Mouse (Mus musculus): ENCODE measurements around the gene Gm19684. TPM values are rescaled to one million over a fixed set of nuclear protein-coding genes. Genes with fewer than 3 reads are reported as not detected.
A peak's percentile ranks its signal among the peaks of the same experiment; 100 is the strongest.
"Not testable (repeated sequence)": the region's sequence is repeated elsewhere in the genome, so short reads cannot be mapped to it uniquely, and the experiment has no call there.

The Gm19684 gene
- polyA plus RNA-seq (2015; fragmentation: Nextera tagmentation; extraction: Ambion mirVana) = not detected in 2 replicates

- Histone ChIP-seq H3K4me2 (ENCODE audit: low read length) (peak within 1 kb of the TSS; percentile 29), H3K4me3 (replicated peaks; ENCODE audit: low read length) (peak within 1 kb of the TSS; percentile 18; the same call in 1 of the 2 replicates)
- ATAC-seq = peak; percentile 68; the same call in 1 of the 2 replicates
- WGBS = 4% methylated on average over 8 of the region's 8 CpGs
- H3K36me3 ChIP-seq (ENCODE audit: control insufficient read depth, insufficient read depth); H3K9ac ChIP-seq (replicated peaks; ENCODE audit: low read depth, low read length); H3K27me3 ChIP-seq (replicated peaks; ENCODE audit: control insufficient read depth, insufficient read depth, low read length); H3K9me3 ChIP-seq (ENCODE audit: control insufficient read depth, low read length); H3K4me1 ChIP-seq (replicated peaks; ENCODE audit: control insufficient read depth, insufficient read depth, low read length); H3K27ac ChIP-seq (ENCODE audit: low read length): not testable (repeated sequence)
These were observed at the start of gene Gm19684 for GRCm38 (mm10) chr17:36121352-36122020. TSS of gene Gm19684 (plus strand) at chr17:36121678.

- not testable (repeated sequence) for H3K9ac ChIP-seq (replicated peaks; ENCODE audit: low read depth, low read length); H3K4me3 ChIP-seq (replicated peaks; ENCODE audit: low read length); H3K4me2 ChIP-seq (ENCODE audit: low read length); H3K4me1 ChIP-seq (replicated peaks; ENCODE audit: control insufficient read depth, insufficient read depth, low read length); H3K27me3 ChIP-seq (replicated peaks; ENCODE audit: control insufficient read depth, insufficient read depth, low read length); H3K27ac ChIP-seq (ENCODE audit: low read length); H3K36me3 ChIP-seq (ENCODE audit: control insufficient read depth, insufficient read depth); ATAC-seq; H3K9me3 ChIP-seq (ENCODE audit: control insufficient read depth, low read length)
These were observed 39.6 kb upstream of the Gm19684 start for GRCm38 (mm10) chr17:36081901-36082300.

GRCm38 (mm10) chr17:36082519-36083232, 38.8 kb upstream of the Gm19684 start:
- 38% methylated on average over 5 of the region's 6 CpGs for WGBS
- ATAC-seq; H3K27ac ChIP-seq (ENCODE audit: low read length): not testable (repeated sequence)

GRCm38 (mm10) chr17:36083266-36083869, 38.1 kb upstream of the Gm19684 start:
- peak; percentile 64 for ATAC-seq
- H3K4me2 ChIP-seq (ENCODE audit: low read length) = peak overlapping the region; percentile 99
- under 1% methylated on average over 46 of the region's 46 CpGs for WGBS
- no peak overlapping the region for H3K27ac ChIP-seq (ENCODE audit: low read length)
- H3K4me3 ChIP-seq (replicated peaks; ENCODE audit: low read length) = peak overlapping the region; percentile 55
- H3K36me3 ChIP-seq (ENCODE audit: control insufficient read depth, insufficient read depth) = no peaks in the 10 kb centered on the region
- H3K27me3 ChIP-seq (replicated peaks; ENCODE audit: control insufficient read depth, insufficient read depth, low read length) = peaks cover 7% of the 10 kb centered on the region; the same call in 1 of the 2 replicates
- H3K4me1 ChIP-seq (replicated peaks; ENCODE audit: control insufficient read depth, insufficient read depth, low read length) = peaks cover 6% of the 10 kb centered on the region
- H3K9me3 ChIP-seq (ENCODE audit: control insufficient read depth, low read length) = no peaks in the 10 kb centered on the region
- H3K9ac ChIP-seq (replicated peaks; ENCODE audit: low read depth, low read length) = peak overlapping the region; percentile 60

More at GRCm38 (mm10) chr17:36082519-36083232, 38.8 kb upstream of the Gm19684 start:
- not testable (repeated sequence) for H3K9me3 ChIP-seq (ENCODE audit: control insufficient read depth, low read length); H3K27me3 ChIP-seq (replicated peaks; ENCODE audit: control insufficient read depth, insufficient read depth, low read length); H3K4me1 ChIP-seq (replicated peaks; ENCODE audit: control insufficient read depth, insufficient read depth, low read length); H3K36me3 ChIP-seq (ENCODE audit: control insufficient read depth, insufficient read depth); H3K9ac ChIP-seq (replicated peaks; ENCODE audit: low read depth, low read length)
- H3K4me3 ChIP-seq (replicated peaks; ENCODE audit: low read length) = peak overlapping the region; percentile 55; the same call in 1 of the 2 replicates
- H3K4me2 ChIP-seq (ENCODE audit: low read length) = peak overlapping the region; percentile 99

- H3K4me3 ChIP-seq (replicated peaks; ENCODE audit: low read length) = peak overlapping the region; percentile 55
- peak overlapping the region; percentile 60 for H3K9ac ChIP-seq (replicated peaks; ENCODE audit: low read depth, low read length)
- no peaks in the 10 kb centered on the region for H3K36me3 ChIP-seq (ENCODE audit: control insufficient read depth, insufficient read depth)
- no peaks in the 10 kb centered on the region for H3K9me3 ChIP-seq (ENCODE audit: control insufficient read depth, low read length)
- peaks cover 6% of the 10 kb centered on the region for H3K4me1 ChIP-seq (replicated peaks; ENCODE audit: control insufficient read depth, insufficient read depth, low read length)
- H3K27me3 ChIP-seq (replicated peaks; ENCODE audit: control insufficient read depth, insufficient read depth, low read length) = peaks cover 7% of the 10 kb centered on the region; the same call in 1 of the 2 replicates
- peak overlapping the region; percentile 99 for H3K4me2 ChIP-seq (ENCODE audit: low read length)
- under 1% methylated on average over 42 of the region's 42 CpGs for WGBS
- peak; percentile 47; the same call in 1 of the 2 replicates for ATAC-seq
- no peak overlapping the region for H3K27ac ChIP-seq (ENCODE audit: low read length)
These were observed 37.5 kb upstream of the Gm19684 start for GRCm38 (mm10) chr17:36083870-36084451.

- H3K27me3 ChIP-seq (replicated peaks; ENCODE audit: control insufficient read depth, insufficient read depth, low read length); H3K27ac ChIP-seq (ENCODE audit: low read length); H3K36me3 ChIP-seq (ENCODE audit: control insufficient read depth, insufficient read depth); H3K9me3 ChIP-seq (ENCODE audit: control insufficient read depth, low read length); H3K9ac ChIP-seq (replicated peaks; ENCODE audit: low read depth, low read length); ATAC-seq; H3K4me2 ChIP-seq (ENCODE audit: low read length); H3K4me3 ChIP-seq (replicated peaks; ENCODE audit: low read length); H3K4me1 ChIP-seq (replicated peaks; ENCODE audit: control insufficient read depth, insufficient read depth, low read length): not testable (repeated sequence)
- WGBS = 71% methylated on average over 1 of the region's 1 CpGs
These were observed 35.5 kb upstream of the Gm19684 start for GRCm38 (mm10) chr17:36085976-36086375.

GRCm38 (mm10) chr17:36091933-36092332, 29.5 kb upstream of the Gm19684 start:
- H3K4me2 ChIP-seq (ENCODE audit: low read length); H3K9me3 ChIP-seq (ENCODE audit: control insufficient read depth, low read length); H3K4me1 ChIP-seq (replicated peaks; ENCODE audit: control insufficient read depth, insufficient read depth, low read length); H3K27ac ChIP-seq (ENCODE audit: low read length); H3K36me3 ChIP-seq (ENCODE audit: control insufficient read depth, insufficient read depth); H3K27me3 ChIP-seq (replicated peaks; ENCODE audit: control insufficient read depth, insufficient read depth, low read length); ATAC-seq; H3K9ac ChIP-seq (replicated peaks; ENCODE audit: low read depth, low read length); H3K4me3 ChIP-seq (replicated peaks; ENCODE audit: low read length): not testable (repeated sequence)
- no CpG with 5 or more reads among the region's 2 CpGs for whole genome bisulfite sequencing

GRCm38 (mm10) chr17:36092520-36092919, 29.0 kb upstream of the Gm19684 start:
- H3K9ac ChIP-seq (replicated peaks; ENCODE audit: low read depth, low read length); H3K4me2 ChIP-seq (ENCODE audit: low read length); H3K9me3 ChIP-seq (ENCODE audit: control insufficient read depth, low read length); ATAC-seq; H3K27ac ChIP-seq (ENCODE audit: low read length); H3K4me3 ChIP-seq (replicated peaks; ENCODE audit: low read length); H3K27me3 ChIP-seq (replicated peaks; ENCODE audit: control insufficient read depth, insufficient read depth, low read length); H3K36me3 ChIP-seq (ENCODE audit: control insufficient read depth, insufficient read depth); H3K4me1 ChIP-seq (replicated peaks; ENCODE audit: control insufficient read depth, insufficient read depth, low read length): not testable (repeated sequence)

- Histone ChIP-seq H3K4me1 (replicated peaks; ENCODE audit: control insufficient read depth, insufficient read depth, low read length) (no peaks in the 10 kb centered on the region), H3K4me3 (replicated peaks; ENCODE audit: low read length) (no peak overlapping the region), H3K9ac (replicated peaks; ENCODE audit: low read depth, low read length) (no peak overlapping the region), H3K9me3 (ENCODE audit: control insufficient read depth, low read length) (no peaks in the 10 kb centered on the region), H3K4me2 (ENCODE audit: low read length) (no peak overlapping the region), H3K36me3 (ENCODE audit: control insufficient read depth, insufficient read depth) (no peaks in the 10 kb centered on the region), H3K27me3 (replicated peaks; ENCODE audit: control insufficient read depth, insufficient read depth, low read length) (no peaks in the 10 kb centered on the region), H3K27ac (ENCODE audit: low read length) (no peak overlapping the region)
- WGBS = 20% methylated on average over 3 of the region's 3 CpGs
- ATAC-seq = no peak
These were observed 27.5 kb upstream of the Gm19684 start for GRCm38 (mm10) chr17:36093936-36094335.

Measured in forebrain, embryonic 16.5 days (tissue).